Mouse (Mus musculus): ENCODE measurements around the gene Unc80. TPM values are rescaled to one million over a fixed set of nuclear protein-coding genes. Genes with fewer than 3 reads are reported as not detected.
"Not testable (repeated sequence)": the region's sequence is repeated elsewhere in the genome, so short reads cannot be mapped to it uniquely, and the experiment has no call there.

Unc80 gene
- polyA plus RNA-seq, 1 experiment from 2014 or later, result 0.34 TPM

DNA sequence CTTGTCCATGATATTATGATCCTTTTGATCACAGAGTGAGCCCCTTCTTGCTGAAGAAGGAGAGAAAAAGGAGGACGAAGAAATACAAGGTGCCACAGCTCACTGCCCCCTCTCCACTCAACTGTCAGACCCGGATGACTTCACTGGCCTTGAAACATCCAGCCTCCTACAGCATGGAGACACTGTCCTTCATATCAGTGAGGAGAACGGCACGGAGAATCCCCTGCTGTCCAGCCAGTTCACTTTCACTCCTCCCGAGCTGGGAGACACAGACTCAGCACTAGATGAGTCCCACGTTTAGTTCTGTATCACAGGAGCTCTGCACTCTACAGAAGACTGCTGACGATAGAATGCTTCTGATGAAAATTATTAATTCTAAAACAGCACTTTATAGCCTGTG is 227.1 kb downstream of the Unc80 start:
- no peak for ATAC-seq
- H3K4me3 ChIP-seq (replicated peaks), result no peak overlapping the region
- no peaks in the 10 kb centered on the region for H3K27me3 ChIP-seq (replicated peaks)
- H3K36me3 ChIP-seq, result no peaks in the 10 kb centered on the region
- no peak overlapping the region for H3K9ac ChIP-seq
- H3K4me2 ChIP-seq (replicated peaks), result no peak overlapping the region
- WGBS, result 64% methylated on average over 7 of the region's 7 CpGs
- H3K27ac ChIP-seq, result no peak overlapping the region
- no peaks in the 10 kb centered on the region for H3K9me3 ChIP-seq
- H3K4me1 ChIP-seq (replicated peaks), result no peaks in the 10 kb centered on the region

DNA sequence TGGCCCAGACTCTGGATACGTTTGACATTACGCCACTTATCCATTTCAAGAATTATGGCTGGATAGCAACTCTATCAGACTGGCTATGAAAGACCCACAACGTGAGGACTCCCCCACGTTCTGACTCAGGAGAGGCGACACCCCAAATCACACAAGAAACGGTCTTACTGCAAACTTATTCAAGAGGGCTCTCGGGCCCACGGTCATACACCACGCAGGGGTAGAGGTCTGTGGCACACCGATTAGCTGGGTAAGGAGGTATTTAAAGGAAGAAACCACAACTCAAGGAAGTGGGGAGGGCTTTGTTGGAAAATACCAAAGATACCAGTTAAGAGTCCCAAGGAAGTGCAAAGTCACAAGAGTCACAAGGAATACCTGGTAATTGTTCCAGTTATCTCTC is 231.5 kb downstream of the Unc80 start:
- not testable (repeated sequence) for H3K4me1 ChIP-seq (replicated peaks); H3K4me3 ChIP-seq (replicated peaks); H3K36me3 ChIP-seq; H3K4me2 ChIP-seq (replicated peaks); H3K27ac ChIP-seq; H3K9ac ChIP-seq; H3K9me3 ChIP-seq; ATAC-seq; H3K27me3 ChIP-seq (replicated peaks)
- WGBS, result 91% methylated on average over 10 of the region's 10 CpGs

DNA sequence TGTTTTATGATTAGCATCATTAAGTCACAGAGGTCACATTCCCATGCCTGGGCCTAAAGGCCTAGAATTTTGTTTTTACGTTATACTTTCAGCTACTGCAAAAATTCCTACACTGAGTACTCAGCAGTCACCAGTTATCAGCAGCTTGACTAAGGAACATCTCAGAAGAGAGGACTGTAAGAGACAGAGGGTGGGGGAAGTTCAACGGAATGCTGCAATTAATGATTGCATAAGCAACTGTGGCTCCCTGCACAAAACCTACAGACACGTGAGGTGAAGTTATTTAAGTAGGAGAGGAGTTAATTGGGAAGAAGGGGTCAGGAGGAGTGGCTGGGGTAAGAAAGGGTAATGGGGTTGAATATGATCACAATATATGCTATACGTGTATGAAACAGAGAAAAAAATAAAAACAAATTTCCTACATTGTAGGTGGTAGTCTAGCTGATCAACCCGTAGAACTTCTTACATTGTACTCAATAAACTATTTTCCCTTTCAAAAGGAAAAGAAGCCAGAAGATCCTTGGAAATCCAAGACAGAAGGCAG is 232.1 kb downstream of the Unc80 start:
- Histone ChIP-seq H3K27me3 (replicated peaks) (no peaks in the 10 kb centered on the region), H3K4me3 (replicated peaks) (peak overlapping the region; percentile 85), H3K9me3 (no peaks in the 10 kb centered on the region), H3K4me1 (replicated peaks) (0 out of 2 replicates have a peak, but pooled peaks cover 3% of the 10 kb centered on the region), H3K9ac (no peak overlapping the region), H3K27ac (no peak overlapping the region), H3K36me3 (no peaks in the 10 kb centered on the region), H3K4me2 (replicated peaks) (peak overlapping the region; percentile 56)
- WGBS, result 52% methylated on average over 5 of the region's 5 CpGs
- ATAC-seq, result peak; percentile 41

DNA sequence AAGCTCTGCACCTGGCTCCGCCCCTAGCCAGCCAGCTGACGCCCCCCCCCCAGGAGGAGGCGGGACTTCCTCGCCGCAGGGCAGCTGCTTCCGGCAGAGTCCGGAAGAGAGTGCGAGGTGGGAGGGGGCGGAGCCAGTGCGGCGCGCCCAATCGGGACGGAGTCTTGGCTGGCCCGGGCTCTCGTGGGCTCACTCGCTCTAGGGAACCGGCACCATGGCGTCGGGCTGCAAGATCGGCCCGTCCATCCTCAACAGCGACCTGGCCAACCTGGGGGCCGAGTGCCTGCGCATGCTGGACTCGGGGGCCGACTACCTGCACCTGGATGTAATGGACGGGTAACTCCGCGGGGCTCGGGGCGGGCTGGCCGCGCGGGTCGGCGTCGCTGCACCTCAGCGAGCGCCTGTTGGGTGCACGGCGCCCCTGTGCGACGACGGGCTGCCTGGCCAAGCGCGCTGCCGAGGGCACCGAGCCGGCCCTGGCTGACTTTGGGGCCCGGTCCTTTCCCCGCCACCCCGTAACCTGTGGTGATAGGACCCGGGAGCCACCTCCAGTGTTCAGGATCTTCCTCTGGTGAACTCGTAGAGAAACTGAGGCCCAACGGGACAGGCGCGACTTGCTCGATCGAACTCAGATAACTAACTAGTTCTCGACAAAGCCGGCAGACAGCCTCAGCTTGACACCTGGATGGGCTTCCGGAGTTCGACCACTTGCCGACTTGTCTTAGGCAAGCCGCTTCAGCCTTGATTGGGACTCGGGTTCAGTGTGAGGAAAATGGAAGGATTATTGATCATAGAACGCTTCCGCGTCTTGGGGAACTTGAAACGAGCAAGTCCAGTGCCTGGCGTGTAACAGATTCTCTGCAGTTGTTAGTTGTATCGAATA is 232.8 kb downstream of the Unc80 start, which contains the start of gene Rpe:
Rpe (plus strand) TSS at position 139 of the 883 bp plus-strand sequence.
- Histone ChIP-seq H3K36me3 (no peaks in the 10 kb centered on the region), H3K9me3 (no peaks in the 10 kb centered on the region), H3K4me2 (replicated peaks) (peak within 1 kb of the TSS; percentile 56), H3K27ac (peak within 1 kb of the TSS; percentile 81), H3K9ac (peak within 1 kb of the TSS; percentile 69), H3K4me1 (replicated peaks) (0 out of 2 replicates have a peak, but pooled peaks cover 3% of the 10 kb centered on the region), H3K27me3 (replicated peaks) (no peaks in the 10 kb centered on the region), H3K4me3 (replicated peaks) (peak within 1 kb of the TSS; percentile 85)
- under 1% methylated on average over 73 of the region's 73 CpGs for WGBS
- peak; percentile 100 for ATAC-seq

DNA sequence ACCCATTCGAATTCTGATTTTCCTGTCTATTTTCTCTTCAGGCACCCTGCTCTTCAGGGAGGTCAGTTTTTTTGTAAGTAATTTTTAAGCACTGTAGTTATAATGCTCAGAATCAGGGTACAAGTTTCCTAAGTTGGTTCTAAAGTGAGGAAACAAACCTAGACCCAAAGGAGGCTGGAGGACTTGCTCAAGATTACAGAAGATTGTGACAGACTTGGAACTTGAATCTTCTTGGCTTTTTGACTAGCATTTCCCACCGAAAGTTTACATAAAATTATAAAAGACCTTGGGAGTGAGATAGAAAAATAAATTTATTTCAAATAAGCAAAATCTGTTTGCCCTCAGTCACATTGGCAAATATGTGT is 233.4 kb downstream of the Unc80 start:
- 23% methylated on average over 2 of the region's 2 CpGs for WGBS
- Histone ChIP-seq H3K36me3 (no peaks in the 10 kb centered on the region), H3K9me3 (no peaks in the 10 kb centered on the region), H3K4me1 (replicated peaks) (0 out of 2 replicates have a peak, but pooled peaks cover 3% of the 10 kb centered on the region), H3K4me3 (replicated peaks) (peak overlapping the region; percentile 85), H3K4me2 (replicated peaks) (peak overlapping the region; percentile 56), H3K27ac (no peak overlapping the region), H3K9ac (peak overlapping the region; percentile 69), H3K27me3 (replicated peaks) (no peaks in the 10 kb centered on the region)
- no peak for ATAC-seq

DNA sequence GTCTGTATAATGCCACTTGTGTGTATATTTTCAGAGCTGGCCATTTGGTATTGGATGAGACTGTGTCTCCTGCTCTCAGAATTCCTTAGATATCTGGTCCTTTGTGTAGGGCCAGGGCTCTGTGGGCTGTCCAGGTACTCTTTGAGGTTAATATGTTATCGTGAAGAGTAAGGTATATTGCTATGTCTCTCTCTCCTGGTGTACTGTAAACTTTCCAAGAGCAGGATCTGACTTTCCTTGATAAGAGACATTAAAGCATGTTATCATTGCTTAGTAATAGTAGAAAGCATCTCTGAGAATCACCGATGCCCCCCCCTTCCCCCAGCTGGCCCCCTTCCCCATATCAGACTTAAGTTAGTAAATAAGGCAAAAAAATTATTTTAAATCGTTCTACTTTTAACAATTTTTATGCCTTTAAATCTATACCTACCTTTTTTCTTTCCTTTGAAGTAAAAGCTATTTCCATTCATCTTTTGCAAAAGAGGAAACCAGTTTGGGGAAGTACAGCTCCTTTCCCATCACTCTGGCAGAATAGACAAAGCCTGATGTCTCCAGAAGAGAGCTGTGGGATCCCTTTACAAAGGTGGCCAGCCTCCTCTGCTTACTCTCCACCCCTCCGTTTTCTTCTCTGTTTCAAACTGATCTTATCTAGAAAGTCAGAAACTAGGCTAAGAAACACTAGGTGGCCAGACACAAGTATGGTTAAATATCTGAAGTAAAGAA is 234.6 kb downstream of the Unc80 start:
- Histone ChIP-seq H3K4me1 (replicated peaks) (0 out of 2 replicates have a peak, but pooled peaks cover 3% of the 10 kb centered on the region), H3K4me3 (replicated peaks) (no peak overlapping the region), H3K9me3 (no peaks in the 10 kb centered on the region), H3K36me3 (no peaks in the 10 kb centered on the region), H3K4me2 (replicated peaks) (no peak overlapping the region; the same call in 1 of the 2 replicates), H3K27me3 (replicated peaks) (no peaks in the 10 kb centered on the region), H3K27ac (no peak overlapping the region), H3K9ac (no peak overlapping the region)
- 74% methylated on average over 4 of the region's 4 CpGs for WGBS
- no peak for ATAC-seq

DNA sequence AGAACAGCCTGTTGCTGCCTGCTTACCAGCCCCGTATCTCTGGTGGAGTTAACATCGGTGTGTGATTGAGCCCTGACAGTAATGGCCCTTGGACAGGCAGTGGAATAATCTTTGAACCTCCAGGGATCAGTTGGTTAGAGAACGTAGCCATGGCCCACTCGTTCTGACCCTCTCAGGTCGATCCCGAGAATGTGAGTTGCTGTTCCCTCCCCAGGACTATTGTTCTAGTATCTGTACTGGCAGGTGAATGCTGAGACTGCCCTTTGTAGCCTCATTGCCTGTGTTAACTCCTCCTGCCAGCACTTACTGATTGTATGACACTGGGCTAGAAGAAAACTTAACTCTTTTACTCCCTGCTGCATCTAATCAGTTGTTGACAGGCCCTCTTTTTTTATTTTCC is 236.4 kb downstream of the Unc80 start:
- Histone ChIP-seq H3K4me1 (replicated peaks) (0 out of 2 replicates have a peak, but pooled peaks cover 3% of the 10 kb centered on the region), H3K9ac (no peak overlapping the region), H3K4me3 (replicated peaks) (no peak overlapping the region), H3K27me3 (replicated peaks) (no peaks in the 10 kb centered on the region), H3K4me2 (replicated peaks) (no peak overlapping the region), H3K36me3 (no peaks in the 10 kb centered on the region), H3K27ac (no peak overlapping the region), H3K9me3 (no peaks in the 10 kb centered on the region)
- ATAC-seq, result peak; percentile 52
- WGBS, result 63% methylated on average over 6 of the region's 6 CpGs

DNA sequence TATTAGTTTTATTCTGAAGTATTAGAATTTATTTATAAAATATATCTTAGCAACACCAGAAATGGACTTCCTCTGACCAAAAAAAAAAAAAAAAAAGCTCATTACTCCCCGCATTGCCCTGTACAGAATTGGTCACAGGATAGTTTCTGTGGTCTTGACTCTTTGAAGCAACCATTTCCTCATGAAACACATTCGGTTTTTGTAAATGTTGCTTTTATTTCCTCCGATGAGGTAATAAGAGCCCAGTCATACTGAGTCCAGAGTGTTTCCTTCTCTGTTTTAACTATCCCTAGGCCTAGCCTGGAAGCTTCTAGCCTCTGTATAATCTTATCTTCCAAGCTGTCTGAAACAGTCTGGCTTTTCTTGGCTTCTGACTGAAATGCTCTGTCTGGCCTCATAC is 244.7 kb downstream of the Unc80 start:
- 92% methylated on average over 3 of the region's 3 CpGs for WGBS
- no peak for ATAC-seq

DNA sequence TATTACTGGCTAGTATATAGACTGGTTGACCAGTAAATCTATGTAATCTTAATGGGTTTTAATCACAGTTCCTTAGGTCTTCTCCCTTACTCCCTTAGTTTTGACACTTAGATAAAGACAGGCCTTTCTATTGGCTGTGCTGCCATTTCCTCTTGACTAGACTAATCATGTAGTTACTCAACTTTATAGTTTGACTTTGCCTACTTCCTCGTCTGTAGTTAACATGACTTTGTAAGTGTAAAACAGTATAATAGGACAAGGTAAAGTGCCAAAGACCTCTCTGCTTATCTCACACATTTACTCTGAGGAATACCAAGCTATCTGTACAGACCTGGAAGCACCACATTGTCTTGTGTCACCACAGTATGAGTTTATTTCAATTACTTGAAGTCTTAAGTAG is 262.4 kb downstream of the Unc80 start:
- H3K9me3 ChIP-seq, result no peaks in the 10 kb centered on the region
- no peaks in the 10 kb centered on the region for H3K27me3 ChIP-seq (replicated peaks)
- no peak overlapping the region for H3K27ac ChIP-seq
- no peak overlapping the region for H3K4me3 ChIP-seq (replicated peaks)
- H3K36me3 ChIP-seq, result peaks cover 4% of the 10 kb centered on the region; the same call in 1 of the 2 replicates
- peak; percentile 71 for ATAC-seq
- no peak overlapping the region for H3K4me2 ChIP-seq (replicated peaks)
- no peaks in the 10 kb centered on the region for H3K4me1 ChIP-seq (replicated peaks)
- 64% methylated on average over 1 of the region's 1 CpGs for WGBS
- H3K9ac ChIP-seq, result no peak overlapping the region

More for the DNA sequence above, 244.7 kb downstream of the Unc80 start:
- Histone ChIP-seq H3K4me1 (replicated peaks) (no peaks in the 10 kb centered on the region), H3K27ac (no peak overlapping the region), H3K36me3 (peaks cover 14% of the 10 kb centered on the region; the same call in 1 of the 2 replicates), H3K4me3 (replicated peaks) (no peak overlapping the region), H3K27me3 (replicated peaks) (no peaks in the 10 kb centered on the region), H3K4me2 (replicated peaks) (no peak overlapping the region), H3K9me3 (no peaks in the 10 kb centered on the region), H3K9ac (no peak overlapping the region)

Other genes starting within 250 kb of the Unc80 start
- 60.4 and 64.6 TPM in 2 replicates for gene Rpe, start 232.5 kb downstream of the Unc80 start, polyA plus RNA-seq (2015; fragmentation: Nextera tagmentation; extraction: Ambion mirVana)